Mouse (Mus musculus): ENCODE measurements around the gene Larp6.

DNA sequence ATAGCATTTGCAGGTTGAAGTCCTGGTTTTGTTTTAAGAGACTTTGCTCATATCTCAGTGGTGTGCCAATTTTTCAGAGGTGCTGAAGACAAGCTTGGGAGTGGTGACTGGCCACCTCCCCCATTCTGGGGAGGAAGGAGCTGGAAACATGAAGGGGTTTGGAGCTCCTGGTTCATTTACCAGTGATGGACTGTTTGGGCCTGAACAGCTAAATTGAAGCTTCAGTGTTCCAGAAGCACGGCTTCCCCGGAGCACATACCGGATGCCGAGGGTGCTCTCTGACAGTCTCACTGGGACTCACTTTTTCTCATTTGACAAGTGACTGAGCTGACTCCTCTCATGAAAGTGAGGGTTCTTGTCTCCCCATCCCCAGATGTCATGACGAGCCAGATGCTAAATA is 4.2 kb upstream of the Larp6 start:
- TF ChIP-seq CTCF (IDR thresholded peaks at IDR 0.05; ENCODE audit: low read depth) (no peak), EP300 (IDR thresholded peaks at IDR 0.05; ENCODE audit: low read depth) (no peak)

Measured in heart, postnatal 0 days (tissue).